Mouse (Mus musculus) megakaryocyte, adult 5-6 weeks (primary cell): ENCODE results near the gene Gpat3. TPM values are rescaled to one million over a fixed set of nuclear protein-coding genes. Genes with fewer than 3 reads are reported as not detected.

Experiments
- ATAC-seq: 2 replicates; pipeline ENCODE4 v1.8.0; 2016; ENCODE audit warnings: mild to moderate bottlenecking, inconsistent platforms; ENCODE audit not compliant: poor library complexity, severe bottlenecking
- total RNA-seq, 2 experiments: library from RNA; stranded (forward) in 1 of 2; stranded (reverse) in 1 of 2; fragments of 153-499, 151-499 nt in 1 of 2; fragments of 221-1000, 200-1000 nt in 1 of 2; gene quantifications; 2 replicates each; pipeline versions ENCODE4 v1.2.3 to v1.2.4; 2015 to 2017

The Gpat3 gene
- total RNA-seq, 2 experiments from 2014 or later, result 3.2 to 3.9 TPM

- no peak for ATAC-seq
Measured at GRCm38 (mm10) chr5:100913274-100913673, 67.8 kb downstream of the Gpat3 start.

GRCm38 (mm10) chr5:100914989-100915388 is 69.5 kb downstream of the Gpat3 start:
- peak; percentile 65 for ATAC-seq

DNA sequence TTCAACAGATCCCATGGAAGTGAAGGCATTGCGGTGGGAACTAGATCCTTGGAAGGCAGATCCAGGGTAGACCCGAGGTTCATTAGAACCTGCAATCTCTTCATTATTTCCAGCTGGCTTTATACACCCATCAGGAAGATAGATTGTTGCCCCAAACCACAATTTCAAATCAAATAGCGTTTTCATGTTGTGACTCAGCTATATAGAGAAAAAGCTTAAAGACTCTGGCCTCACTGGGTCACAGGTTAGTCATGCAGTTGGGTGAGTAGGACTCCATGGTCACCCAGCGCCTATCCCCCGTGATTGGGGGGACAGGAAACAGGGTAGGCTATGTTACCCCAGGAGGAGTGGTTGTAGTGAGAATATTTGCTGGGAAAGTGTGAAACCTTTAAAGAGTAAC is 69.9 kb downstream of the Gpat3 start:
- no peak for ATAC-seq

DNA sequence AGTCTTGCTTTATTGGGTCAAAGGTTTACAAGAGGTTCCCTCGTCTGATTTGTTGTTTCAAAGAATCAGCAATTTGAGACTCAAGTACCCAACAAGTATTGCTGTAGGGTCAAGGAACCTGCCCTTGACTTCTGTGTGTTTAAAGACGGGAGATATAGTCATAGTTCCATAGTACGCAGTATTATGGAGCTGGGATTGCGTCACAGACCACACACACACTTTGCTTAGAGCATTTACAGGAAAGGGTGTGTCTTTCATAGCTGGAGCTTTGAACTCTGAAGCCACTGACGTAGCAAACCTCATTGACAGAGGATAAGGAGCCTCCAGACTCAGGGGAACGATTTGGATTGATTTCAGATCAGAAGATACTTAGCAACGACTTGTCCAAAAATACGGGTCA is 70.9 kb downstream of the Gpat3 start:
- peak; percentile 64 for ATAC-seq

DNA sequence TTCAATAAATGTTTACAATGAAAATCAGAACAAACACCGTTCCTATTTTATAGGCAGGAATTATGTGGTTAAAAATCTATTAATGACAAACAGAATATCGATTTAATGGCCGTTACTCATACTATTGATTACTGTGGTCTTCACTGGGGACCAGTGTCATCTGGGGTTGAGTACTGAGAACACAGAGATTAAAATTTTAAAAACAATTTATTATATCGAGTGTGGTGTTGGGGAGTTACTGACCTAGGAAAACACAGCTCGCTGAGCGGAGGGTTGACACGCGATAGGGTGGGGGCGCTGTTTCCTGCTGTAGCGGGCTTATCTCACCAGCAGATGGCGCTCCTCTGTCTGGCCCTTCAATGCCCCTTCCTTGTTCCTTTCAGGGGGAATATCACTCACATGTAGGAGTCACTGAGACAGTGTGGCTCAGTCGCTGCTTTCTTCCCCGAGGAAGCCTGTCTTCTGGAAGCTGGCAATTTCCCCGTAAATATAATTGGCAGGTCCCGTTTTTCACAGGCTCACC is 71.8 kb downstream of the Gpat3 start:
- ATAC-seq, result peak; percentile 77

DNA sequence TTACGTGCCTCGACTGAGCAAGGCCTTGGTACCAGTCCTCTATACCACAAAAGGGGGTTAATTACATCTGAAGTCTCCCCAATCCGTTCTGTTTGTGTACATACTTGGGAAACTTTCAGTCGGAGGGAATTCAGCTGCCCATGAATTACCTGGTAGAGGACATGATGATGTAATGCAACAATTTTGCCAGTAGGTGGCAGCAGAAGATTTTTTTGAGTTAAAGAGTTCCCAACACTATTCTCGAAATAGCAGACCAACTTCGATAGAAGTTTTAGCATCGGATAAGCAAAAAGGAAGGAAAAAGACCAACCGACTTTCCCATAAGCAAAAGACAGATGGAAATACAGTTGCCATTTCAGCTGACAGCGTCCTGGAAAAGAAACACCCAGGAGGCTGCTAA is 73.6 kb downstream of the Gpat3 start:
- ATAC-seq, result no peak

DNA sequence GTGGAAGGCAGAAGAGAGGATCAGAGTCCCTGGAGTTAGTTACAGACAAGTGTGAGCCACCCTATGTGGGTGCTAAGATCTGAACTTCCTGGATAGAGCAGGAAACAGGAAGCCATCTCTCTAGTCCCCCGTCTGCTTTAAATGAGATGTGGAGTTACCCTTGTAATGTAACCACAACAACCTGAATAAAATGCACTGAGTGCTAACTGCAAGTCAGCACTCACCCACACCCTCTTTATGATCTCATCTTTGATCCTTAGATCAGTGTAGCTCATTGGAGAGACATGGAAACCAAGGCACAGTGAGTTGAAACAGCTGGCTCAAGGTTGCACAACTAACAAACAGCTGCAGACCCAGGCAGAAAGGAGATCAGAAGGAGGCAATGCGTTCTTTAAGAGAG is 84.2 kb downstream of the Gpat3 start:
- no peak for ATAC-seq

GRCm38 (mm10) chr5:100943716-100944115 is 98.2 kb downstream of the Gpat3 start:
- ATAC-seq, result no peak

DNA sequence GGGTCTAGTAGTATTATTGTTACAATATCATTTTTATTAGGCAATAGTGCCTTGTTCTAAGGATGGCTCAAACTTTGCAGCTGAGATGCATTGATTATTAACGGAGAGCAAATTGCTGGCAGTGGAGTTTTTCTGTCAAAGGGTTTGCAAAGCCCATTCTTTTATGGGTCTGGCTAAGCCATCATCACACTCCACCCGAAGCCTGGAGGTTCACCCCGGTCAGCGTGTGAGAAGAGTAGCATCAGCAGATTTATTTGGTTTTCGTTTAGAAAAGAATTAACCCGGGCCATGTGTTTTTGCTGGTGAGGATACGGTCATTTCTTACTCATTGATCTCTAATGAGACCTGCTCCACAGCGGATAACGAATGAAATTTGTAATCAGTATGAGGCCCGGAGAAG is 99.8 kb downstream of the Gpat3 start:
- no peak for ATAC-seq

Other genes with a start within 250 kb of the Gpat3 start
- 20.9 and 21.0 TPM in 2 replicates for gene Coq2, start 170.6 kb upstream of the Gpat3 start, total RNA-seq (2015)
- gene Coq2, start 170.6 kb upstream of the Gpat3 start, total RNA-seq (2017), result 20.1 and 22.5 TPM in 2 replicates
- gene Hpse, start 126.0 kb upstream of the Gpat3 start, total RNA-seq (2015), result 84.1 and 95.3 TPM in 2 replicates
- gene Hpse, start 126.0 kb upstream of the Gpat3 start, total RNA-seq (2017), result 93.8 and 102 TPM in 2 replicates
- 11.8 and 20.5 TPM in 2 replicates for gene Helq, start 47.1 kb upstream of the Gpat3 start, total RNA-seq (2015)
- gene Helq, start 47.1 kb upstream of the Gpat3 start, total RNA-seq (2017), result 7.5 and 11.7 TPM in 2 replicates
- gene Mrps18c, start 47.1 kb upstream of the Gpat3 start, total RNA-seq (2015), result 91.5 and 114 TPM in 2 replicates
- gene Mrps18c, start 47.1 kb upstream of the Gpat3 start, total RNA-seq (2017), result 113 and 148 TPM in 2 replicates
- gene Abraxas1, start 24.7 kb upstream of the Gpat3 start, total RNA-seq (2015), result 5.9 and 12.7 TPM in 2 replicates
- gene Abraxas1, start 24.7 kb upstream of the Gpat3 start, total RNA-seq (2017), result 15.0 and 16.3 TPM in 2 replicates